Mouse (Mus musculus) cerebellum, postnatal 4 days (tissue): ENCODE data around the gene Zfp618.
A peak's percentile ranks its signal among the peaks of the same experiment; 100 is the strongest.

Experiments
- DNase-seq, 2 experiments: peaks; one replicate each; pipeline ENCODE4 v3.0.0; 2022; ENCODE audit warnings: low spot score in 2 of 2, mixed read lengths in 1 of 2

Zfp618 gene

GRCm38 (mm10) chr4:62998908-62999307, 33.5 kb downstream of the Zfp618 start:
- DNase-seq, result peak in 1 of 2 experiments; percentile 51

- no peak for DNase-seq
These were observed 33.9 kb downstream of the Zfp618 start for GRCm38 (mm10) chr4:62999321-62999720.

- no peak for DNase-seq
These were observed 34.5 kb downstream of the Zfp618 start for GRCm38 (mm10) chr4:62999916-63000315.

- DNase-seq, result no peak
These were observed 35.1 kb downstream of the Zfp618 start for GRCm38 (mm10) chr4:63000316-63001055.

- no peak for DNase-seq
These were observed 37.0 kb downstream of the Zfp618 start for GRCm38 (mm10) chr4:63002386-63002785.

- DNase-seq, result no peak
These were observed 39.1 kb downstream of the Zfp618 start for GRCm38 (mm10) chr4:63004519-63004918.

- no peak for DNase-seq
These were observed 40.2 kb downstream of the Zfp618 start for GRCm38 (mm10) chr4:63005446-63006185.

- DNase-seq, result no peak
These were observed 41.1 kb downstream of the Zfp618 start for GRCm38 (mm10) chr4:63006198-63007155.

- DNase-seq, result no peak
These were observed 42.8 kb downstream of the Zfp618 start for GRCm38 (mm10) chr4:63008206-63008605.

GRCm38 (mm10) chr4:63008822-63009221, 43.4 kb downstream of the Zfp618 start:
- no peak for DNase-seq

- peak in 1 of 2 experiments; percentile 66 for DNase-seq
These were observed 44.4 kb downstream of the Zfp618 start for GRCm38 (mm10) chr4:63009821-63010220.

- DNase-seq, result peak in 1 of 2 experiments; percentile 38
These were observed 44.9 kb downstream of the Zfp618 start for GRCm38 (mm10) chr4:63010226-63010625.

- peak in 1 of 2 experiments; percentile 15 for DNase-seq
These were observed 53.2 kb downstream of the Zfp618 start for GRCm38 (mm10) chr4:63018616-63019015.

GRCm38 (mm10) chr4:63019428-63019858, 54.1 kb downstream of the Zfp618 start:
- peak; percentile 1 to 19 for DNase-seq

- peak; percentile 1 to 16 for DNase-seq
These were observed 55.8 kb downstream of the Zfp618 start for GRCm38 (mm10) chr4:63021034-63021700.

GRCm38 (mm10) chr4:63023465-63023864, 58.1 kb downstream of the Zfp618 start:
- DNase-seq, result peak in 1 of 2 experiments; percentile 0

- no peak for DNase-seq
These were observed 58.7 kb downstream of the Zfp618 start for GRCm38 (mm10) chr4:63024098-63024497.

- peak in 1 of 2 experiments; percentile 0 for DNase-seq
These were observed 59.4 kb downstream of the Zfp618 start for GRCm38 (mm10) chr4:63024734-63025256.

GRCm38 (mm10) chr4:63025306-63025705, 59.9 kb downstream of the Zfp618 start:
- no peak for DNase-seq

GRCm38 (mm10) chr4:63026286-63026685, 60.9 kb downstream of the Zfp618 start:
- no peak for DNase-seq

GRCm38 (mm10) chr4:63027451-63027850, 62.1 kb downstream of the Zfp618 start:
- no peak for DNase-seq
